Mouse (Mus musculus) ovary, postnatal 14 days (tissue): ENCODE results near the gene Tecta.

Experiments used
- DNase-seq: peaks from one replicate; pipeline ENCODE4 v3.0.0; 2022; ENCODE audit warnings: low spot score

Gene Tecta

DNA sequence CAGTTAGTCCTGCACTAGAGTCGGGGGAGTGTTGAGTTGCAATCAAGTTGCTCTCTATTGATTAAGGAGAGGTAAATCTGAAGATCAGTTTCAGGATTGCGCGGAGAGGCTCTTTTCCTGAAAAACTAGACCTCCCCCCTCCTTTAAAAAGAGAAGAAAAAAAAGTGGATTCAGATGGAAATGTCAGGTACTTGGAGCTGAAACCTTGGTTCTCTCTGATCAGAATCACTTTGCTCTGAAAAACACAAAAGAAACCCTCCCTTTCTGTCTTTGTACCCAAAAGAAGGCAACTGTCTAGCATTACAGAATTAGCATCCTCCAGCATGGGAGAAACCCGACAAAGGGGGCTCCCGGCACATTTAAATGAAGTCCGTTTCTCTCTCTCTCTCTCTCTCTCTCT, at the start of gene Tecta:
Tecta (minus strand) TSS at position 101 of the 400 bp plus-strand sequence.
- no peak for DNase-seq

DNA sequence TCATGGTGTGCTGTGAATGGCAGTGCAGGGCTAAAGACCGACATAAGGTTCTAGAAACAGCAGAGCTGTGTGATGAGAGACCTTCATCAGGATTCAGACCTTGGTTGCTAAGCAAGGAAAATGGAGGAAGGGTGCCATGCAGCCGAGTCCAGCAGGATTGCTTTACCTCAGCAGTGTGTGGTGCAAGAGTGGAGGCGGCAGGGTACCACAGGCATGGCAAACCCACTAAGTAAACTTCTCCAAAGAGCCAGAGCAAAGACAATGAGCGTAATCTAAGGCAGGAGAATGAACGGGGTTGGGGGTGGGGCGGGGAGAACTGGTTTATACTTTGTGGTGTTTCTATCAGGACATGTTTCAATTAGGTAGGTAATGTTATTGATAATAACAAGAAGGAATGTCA, 49.3 kb upstream of the Tecta start:
- DNase-seq, result no peak

GRCm38 (mm10) chr9:42442100-42442499, 42.4 kb upstream of the Tecta start:
- no peak for DNase-seq

DNA sequence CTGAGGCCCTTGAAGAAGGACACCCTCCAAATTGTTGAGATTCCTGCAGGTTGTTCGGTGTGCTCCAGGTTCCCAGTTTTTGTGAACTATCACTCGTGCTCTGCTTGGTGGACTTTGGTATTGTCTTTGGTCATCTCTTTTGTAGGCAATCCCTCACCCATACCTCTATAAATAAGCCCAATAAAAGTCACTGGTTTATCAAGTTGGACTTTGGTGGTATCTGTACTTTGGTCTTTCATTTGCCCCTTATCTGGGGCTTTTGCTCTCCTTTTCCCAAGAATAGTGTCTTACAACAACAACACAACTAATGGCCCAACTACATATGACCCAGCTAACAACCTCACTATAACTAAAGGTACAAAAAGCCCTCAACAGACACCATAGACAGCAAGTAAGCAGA, 41.5 kb upstream of the Tecta start:
- no peak for DNase-seq

DNA sequence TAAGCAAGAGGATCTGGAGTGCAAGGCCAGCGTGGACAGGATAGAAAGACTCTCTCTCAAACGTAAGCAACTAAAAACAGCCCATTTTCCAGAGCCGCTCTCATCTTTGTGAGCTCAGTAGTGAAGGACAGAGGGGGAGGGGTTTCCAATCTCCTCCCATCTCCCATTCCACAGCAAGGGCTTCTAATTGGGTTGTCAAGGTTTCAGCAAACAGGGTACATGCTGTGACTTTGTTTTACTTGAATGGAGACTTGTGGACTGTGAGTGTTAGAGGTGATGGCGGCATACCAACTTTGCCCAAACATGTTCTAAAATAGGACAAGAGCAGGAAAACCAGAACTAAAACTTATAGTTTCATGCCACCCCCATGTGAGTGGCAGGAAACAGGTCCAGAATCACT, 39.7 kb upstream of the Tecta start:
- no peak for DNase-seq

- DNase-seq, result no peak
Measured at GRCm38 (mm10) chr9:42432155-42432554, 32.4 kb upstream of the Tecta start.

GRCm38 (mm10) chr9:42431606-42432005, 31.9 kb upstream of the Tecta start:
- DNase-seq, result no peak

DNA sequence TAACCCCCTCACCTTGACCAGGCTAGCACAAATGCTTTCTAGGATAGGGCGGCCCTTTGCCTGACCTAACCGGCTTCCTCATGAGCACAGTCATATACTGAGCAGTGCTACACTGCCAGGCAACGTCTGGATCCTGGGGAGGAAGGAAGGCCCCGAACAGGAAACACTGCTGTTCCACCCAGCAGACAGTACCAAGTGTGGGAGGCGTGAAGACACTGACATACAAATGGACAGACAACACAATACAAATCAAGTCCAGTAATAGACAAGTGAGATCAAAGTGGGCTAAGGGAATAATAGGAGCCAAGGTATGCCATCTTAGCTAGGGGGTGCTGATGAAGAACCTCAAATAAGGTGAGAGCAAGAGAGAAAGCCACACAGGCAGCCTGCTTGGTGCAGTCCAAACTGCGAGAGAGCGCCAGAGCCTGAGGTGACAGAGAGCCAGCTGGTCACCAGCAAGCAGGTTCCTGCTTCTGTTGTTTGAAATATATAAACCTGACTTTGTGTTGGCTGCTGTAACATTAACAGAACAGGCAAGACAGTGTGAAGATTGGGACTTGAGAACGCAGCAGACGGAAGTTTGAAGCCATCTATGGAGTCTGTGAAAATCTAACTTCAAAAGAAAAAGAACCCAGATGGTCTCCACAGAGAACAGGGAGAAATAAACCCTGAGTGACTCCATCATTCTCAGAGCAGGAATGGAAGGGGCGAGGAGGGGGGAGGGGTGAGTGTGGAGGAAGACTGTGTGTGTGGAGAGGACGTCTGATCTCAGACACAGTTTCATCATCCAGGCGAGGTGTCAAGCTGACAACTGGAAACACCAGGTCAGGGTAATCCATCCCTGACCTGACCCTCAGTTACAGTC, 28.6 kb upstream of the Tecta start:
- DNase-seq, result no peak

DNA sequence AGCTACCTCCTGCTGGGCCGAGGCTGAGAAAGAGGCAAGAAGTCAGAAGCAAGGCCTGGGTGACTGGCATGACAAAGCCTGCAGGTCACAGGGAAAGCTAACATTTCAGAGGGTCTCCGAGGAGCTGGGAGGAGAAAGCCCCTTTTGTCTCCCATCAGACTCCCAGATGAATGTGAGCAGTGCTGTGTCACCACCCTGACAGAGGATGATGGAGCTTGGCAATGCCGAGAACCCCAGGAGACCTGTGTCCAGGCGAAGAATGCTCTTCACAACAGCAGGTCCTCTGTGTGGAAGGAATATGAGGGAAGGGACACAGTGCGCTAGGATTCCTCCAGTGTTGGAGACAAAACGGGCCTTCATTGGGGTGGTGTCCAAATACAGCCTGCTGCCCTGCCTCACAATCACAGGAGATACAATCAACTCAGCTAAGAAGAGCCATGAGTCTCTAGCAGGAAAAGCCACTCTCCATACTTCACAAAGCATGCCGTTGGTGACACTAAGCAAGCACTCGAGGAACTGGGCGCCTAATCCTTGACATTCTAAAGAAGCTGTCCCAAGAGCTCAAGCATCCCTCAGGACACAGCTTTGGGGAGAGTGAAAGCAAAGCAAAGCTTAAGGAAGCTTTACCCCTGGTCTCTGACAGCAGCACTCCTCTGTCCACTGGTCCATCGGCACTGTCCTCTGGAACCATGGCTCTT, 27.1 kb upstream of the Tecta start:
- DNase-seq, result no peak

DNA sequence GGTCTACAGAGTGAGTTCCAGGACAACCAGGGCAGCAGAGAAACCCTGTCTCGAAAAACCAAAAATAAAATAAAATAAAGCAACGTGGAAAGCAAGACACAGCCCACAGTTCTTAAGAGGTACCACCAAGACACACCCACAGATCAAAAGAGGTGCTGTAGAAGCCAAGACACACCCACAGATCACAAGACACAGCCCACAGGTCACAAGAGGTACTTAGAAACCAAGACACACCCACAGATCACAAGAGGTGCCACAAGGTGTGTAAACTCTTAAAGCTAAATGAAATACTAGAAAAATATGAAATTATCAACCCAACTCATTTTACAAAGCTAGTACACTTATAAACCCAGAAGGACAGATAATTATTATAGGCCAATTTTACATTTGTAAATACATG, 23.9 kb upstream of the Tecta start:
- no peak for DNase-seq

DNA sequence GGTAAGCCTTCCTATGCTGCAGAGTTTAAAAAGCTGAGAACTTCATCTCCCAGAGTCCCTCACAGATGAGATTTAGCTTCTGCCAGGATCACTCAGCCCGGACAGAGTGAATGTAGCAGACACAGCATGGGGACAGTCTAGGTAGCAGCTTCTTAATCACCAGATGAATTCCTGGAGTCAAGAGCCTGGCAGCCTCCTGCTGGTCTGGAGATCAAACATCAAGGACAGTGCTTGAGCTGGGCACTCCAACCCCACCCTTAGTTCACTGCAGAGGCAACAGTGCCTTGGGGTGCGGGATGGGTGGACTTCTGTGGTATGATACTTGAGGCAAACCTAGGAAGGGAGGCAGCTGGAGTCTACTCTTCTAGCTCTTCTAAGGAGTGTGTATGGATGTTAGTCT, 20.0 kb upstream of the Tecta start:
- no peak for DNase-seq

DNA sequence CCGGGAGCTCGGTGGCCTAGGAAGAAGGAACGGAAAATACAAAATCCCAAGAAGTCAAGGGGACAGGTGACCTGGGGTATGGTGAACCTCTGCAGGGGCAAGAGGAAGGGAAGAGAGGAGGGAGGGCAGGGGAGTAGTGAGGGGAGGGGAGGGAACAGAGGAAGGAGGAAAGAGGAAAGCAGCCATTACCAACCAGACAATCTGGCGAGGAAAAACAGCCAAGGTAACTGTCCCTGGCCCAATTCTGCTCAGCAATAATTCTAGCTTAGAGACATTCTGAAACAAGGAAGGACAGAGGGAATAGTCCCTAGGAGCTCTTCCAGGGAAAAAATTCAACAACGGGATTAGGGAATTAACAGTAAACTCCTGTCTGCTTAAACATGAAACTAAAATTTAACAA, 19.1 kb upstream of the Tecta start:
- no peak for DNase-seq

DNA sequence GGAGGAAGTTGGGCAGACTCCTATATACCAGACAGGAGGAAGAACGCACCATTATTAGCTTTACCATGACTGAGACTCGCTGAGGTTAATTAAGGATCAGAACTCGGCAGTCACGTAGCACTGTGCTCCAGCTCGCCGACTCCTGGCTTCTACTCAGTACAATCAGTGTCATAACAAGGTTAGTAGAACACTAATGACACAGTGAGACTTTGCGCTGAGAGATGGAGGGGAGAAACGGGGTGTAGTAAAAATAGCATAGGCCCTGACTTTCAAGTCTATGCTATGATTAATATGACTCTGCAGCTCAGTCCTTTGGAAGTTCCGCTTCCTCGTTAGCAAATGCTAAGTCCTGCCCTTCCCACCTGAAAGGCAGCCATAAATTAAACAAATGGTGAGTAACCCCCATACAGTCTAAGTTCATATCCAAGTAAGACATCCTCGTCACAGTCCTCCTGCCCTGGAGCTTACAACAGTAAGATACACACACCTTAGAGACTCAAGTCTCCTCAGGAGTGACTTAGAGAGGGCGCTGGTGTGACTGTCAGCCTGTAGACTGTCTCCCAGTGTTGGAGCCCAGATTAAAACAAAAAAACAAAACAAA, 17.7 kb upstream of the Tecta start:
- DNase-seq, result no peak

DNA sequence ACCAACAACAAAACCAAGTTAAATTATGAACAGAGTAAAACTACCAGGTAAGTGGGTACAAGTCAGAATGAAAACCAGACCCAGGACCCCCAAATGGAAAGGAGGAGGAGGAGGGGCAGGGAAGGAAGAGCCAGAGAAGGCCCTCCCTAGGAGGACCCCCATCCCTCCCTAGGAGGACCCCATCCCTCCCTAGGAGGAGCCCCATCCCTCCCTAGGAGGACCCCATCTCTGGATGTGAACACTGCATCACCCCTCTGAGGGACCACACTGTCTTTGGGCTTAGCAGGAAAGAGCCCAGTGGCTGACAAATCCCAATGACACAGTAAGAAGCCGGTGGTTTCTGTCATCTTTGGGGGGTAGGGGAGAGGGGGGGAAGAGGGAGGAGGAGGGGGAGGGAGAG, 15.5 kb upstream of the Tecta start:
- no peak for DNase-seq

DNA sequence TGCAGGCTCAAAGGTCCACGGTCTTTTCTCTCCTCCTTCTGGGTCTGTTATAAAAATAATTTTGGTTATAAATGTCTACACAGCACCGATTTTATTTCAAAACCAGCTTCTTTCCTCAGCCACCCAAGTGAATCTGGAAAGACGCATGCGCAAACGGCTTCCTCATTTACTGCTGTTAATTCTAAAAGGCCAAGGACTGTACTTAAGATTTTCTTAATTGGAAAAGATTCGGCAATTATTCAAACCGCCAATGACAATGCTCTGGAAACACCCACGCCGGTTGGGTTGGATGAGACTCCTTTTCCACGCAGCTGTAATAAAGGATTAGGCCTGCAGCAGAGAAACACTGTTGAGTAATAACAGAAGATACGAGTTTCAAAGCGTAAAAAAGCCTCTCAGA, 13.6 kb upstream of the Tecta start:
- DNase-seq, result no peak

GRCm38 (mm10) chr9:42411296-42411695, 11.6 kb upstream of the Tecta start:
- no peak for DNase-seq

DNA sequence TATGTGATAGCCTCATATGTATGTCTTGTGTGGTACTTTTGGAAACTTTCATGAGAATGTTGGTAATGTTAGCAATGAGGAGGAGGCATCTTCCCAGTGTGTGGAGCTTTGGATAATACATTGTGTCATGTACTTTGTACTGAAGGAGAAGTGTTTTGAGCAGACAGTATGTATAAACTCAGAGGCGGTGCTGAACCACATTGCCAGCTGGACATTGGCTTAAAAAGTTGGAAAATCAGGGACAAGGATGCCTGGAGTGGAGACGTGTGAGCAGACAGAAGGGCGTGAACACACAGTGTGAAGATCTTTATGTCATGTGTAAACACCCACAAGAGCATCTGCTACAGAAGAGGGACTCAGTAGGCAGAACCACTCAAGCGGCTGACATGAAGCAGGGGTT, 6.0 kb upstream of the Tecta start:
- no peak for DNase-seq

- no peak for DNase-seq
Measured at GRCm38 (mm10) chr9:42401486-42401885, 1.8 kb upstream of the Tecta start.

GRCm38 (mm10) chr9:42396141-42396540, 3.6 kb downstream of the Tecta start:
- DNase-seq, result no peak

- DNase-seq, result no peak
Measured at GRCm38 (mm10) chr9:42394903-42395302, 4.8 kb downstream of the Tecta start.

DNA sequence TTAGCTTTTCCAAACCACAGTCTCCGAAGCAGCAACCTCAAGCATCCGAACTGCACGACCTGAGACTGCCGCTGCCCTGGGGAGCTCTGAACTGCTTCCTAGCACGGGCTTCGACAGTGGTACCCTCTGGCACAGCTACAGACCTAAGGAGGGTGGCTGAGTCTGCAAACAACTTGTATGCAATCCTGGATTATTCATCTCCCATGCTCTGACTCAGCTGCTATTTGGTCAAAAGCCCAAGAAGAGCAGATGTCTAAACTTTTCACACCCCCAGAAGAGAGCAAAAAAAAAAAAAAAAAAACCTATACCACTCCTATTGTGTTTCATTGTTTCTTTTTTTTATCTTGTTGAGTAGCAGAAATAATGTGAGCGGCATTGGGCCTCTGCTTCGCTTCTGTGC, 5.4 kb downstream of the Tecta start:
- no peak for DNase-seq

DNA sequence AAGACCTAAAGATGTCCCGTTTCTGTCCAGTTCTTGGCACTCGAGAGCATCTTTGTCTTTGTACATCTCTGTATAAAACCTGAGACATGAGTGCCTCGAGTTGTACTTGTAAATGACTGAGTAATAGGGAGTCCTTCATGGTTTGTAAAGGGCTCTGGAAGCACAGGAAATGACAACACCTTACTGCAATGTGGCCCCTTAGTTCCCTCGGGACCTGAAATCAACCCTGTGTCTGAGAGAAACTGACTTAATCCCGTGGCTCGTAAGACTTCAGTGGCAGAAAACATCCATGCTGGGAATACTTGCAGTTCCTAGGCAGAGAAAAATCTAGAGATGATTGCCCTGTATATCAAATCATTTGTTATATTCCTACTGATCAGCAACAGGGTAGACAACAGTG, 6.8 kb downstream of the Tecta start:
- no peak for DNase-seq

DNA sequence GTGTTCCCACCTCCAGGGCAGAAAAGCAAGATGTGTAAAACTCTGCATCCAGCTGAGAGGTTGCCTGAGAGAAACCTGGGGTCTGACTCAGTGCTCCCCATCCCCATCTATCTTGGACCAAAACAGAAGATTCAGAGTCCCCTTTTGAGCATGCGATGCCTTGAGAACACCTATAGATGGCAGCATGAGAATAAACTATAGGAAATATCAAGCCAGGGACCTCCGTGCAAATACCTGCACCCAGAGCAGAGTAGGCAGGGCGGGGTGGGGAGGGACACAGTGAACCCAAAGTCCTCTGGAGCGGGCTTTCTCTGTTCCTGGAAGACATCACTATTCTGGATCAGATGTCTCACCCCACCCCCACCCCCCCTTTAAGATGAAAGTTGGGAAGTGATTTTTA, 11.2 kb downstream of the Tecta start:
- DNase-seq, result no peak
